ENCODE assay signal across 24 mouse cellular contexts in genomic region chr2:104532548-104532947, GRCm38 (mm10). TPM values are rescaled to one million over a fixed set of nuclear protein-coding genes. Genes with fewer than 3 reads are reported as not detected.
A peak's percentile ranks its signal among the peaks of the same experiment; 100 is the strongest.
DNase-seq lines count a peak whose midpoint lies in the region; ATAC-seq and TF ChIP-seq lines count a peak whose summit lies in the region.
"Had no signal": no experiment of that assay in that cellular context is flagged by ENCODE, and none has a peak within 500 bp of the region (broad histone marks: within the 10 kb centered on the region; RNA-seq: fewer than 3 reads in every experiment).

No protein-coding gene starts in this region.

- DNase-seq in lung, postnatal 0 days (ENCODE audit: low spot score), result peak; percentile 18
- no peak for DNase-seq in lung, postnatal 10 days
- DNase-seq in R1 (ENCODE audit: low read depth, low spot score), result peak; percentile 63
- peak; percentile 4 for DNase-seq in thymus, adult 2 months
- DNase-seq in layer of hippocampus, postnatal 36 days, result no peak
- DNase-seq in adipocyte (ENCODE audit: low spot score), result no peak
- DNase-seq: adrenal gland, postnatal 10 days; cerebellum, adult 11 months; cerebellum, postnatal 14 days; embryo, embryonic 11 days; gastrocnemius, postnatal 10 days; heart, adult 18-20 months; heart, postnatal 36 days; kidney, postnatal 4 days; layer of hippocampus, adult 9-11 months; lung, postnatal 14 days had no signal

- TF ChIP-seq EP300 in lung, postnatal 0 days (IDR thresholded peaks at IDR 0.05), result no peak

- no peaks in the 10 kb centered on the region for H3K9me3 ChIP-seq in lung, postnatal 0 days (ENCODE audit: low read length)
- H3K9me3 ChIP-seq: forebrain, embryonic 12.5 days; heart, embryonic 13.5 days; hindbrain, embryonic 15.5 days; intestine, embryonic 15.5 days; kidney, embryonic 15.5 days; limb, embryonic 12.5 days; liver, embryonic 15.5 days had no signal

- H3K4me3 ChIP-seq in lung, postnatal 0 days (ENCODE audit: low read depth, low read length), result no peak overlapping the region
- no peak overlapping the region for H3K4me3 ChIP-seq in thymus, adult 2 months (ENCODE audit: control insufficient read depth, insufficient read depth, low read length)
- H3K4me3 ChIP-seq: forebrain, embryonic 12.5 days; heart, embryonic 13.5 days; hindbrain, embryonic 15.5 days; intestine, embryonic 15.5 days; kidney, embryonic 15.5 days; limb, embryonic 12.5 days; liver, embryonic 15.5 days had no signal

- no peaks in the 10 kb centered on the region for H3K4me1 ChIP-seq in lung, postnatal 0 days (ENCODE audit: insufficient read depth, low read depth, low read length)
- peaks cover 4% of the 10 kb centered on the region for H3K4me1 ChIP-seq in thymus, adult 2 months (replicated peaks; ENCODE audit: control insufficient read depth, insufficient read depth, low read length)
- H3K4me1 ChIP-seq: forebrain, embryonic 12.5 days; heart, embryonic 13.5 days; hindbrain, embryonic 15.5 days; intestine, embryonic 15.5 days; kidney, embryonic 15.5 days; limb, embryonic 12.5 days; liver, embryonic 15.5 days had no signal

- H3K36me3 ChIP-seq in lung, postnatal 0 days (ENCODE audit: insufficient read depth, low read length), result no peaks in the 10 kb centered on the region
- H3K36me3 ChIP-seq in thymus, adult 2 months (ENCODE audit: control insufficient read depth, insufficient read depth, low read length), result no peaks in the 10 kb centered on the region
- H3K36me3 ChIP-seq: forebrain, embryonic 12.5 days; heart, embryonic 13.5 days; hindbrain, embryonic 15.5 days; intestine, embryonic 15.5 days; kidney, embryonic 15.5 days; limb, embryonic 12.5 days; liver, embryonic 15.5 days had no signal

- no peak for ATAC-seq in lung, postnatal 0 days
- ATAC-seq in activated CD4-positive, CD25-positive, alpha-beta regulatory T cell, adult 4 months, result no peak
- ATAC-seq: intestine, embryonic 15.5 days had no signal

- TF ChIP-seq CTCF in lung, postnatal 0 days (IDR thresholded peaks at IDR 0.05), result no peak
- TF ChIP-seq CTCF in thymus, adult 2 months (IDR thresholded peaks at IDR 0.05; ENCODE audit: borderline replicate concordance, control insufficient read depth, extremely low read depth, insufficient read depth, low read length, poor library complexity), result no peak

- no peak overlapping the region for H3K4me2 ChIP-seq in lung, postnatal 0 days (replicated peaks; ENCODE audit: low read depth, low read length)
- H3K4me2 ChIP-seq: forebrain, embryonic 12.5 days; heart, embryonic 13.5 days; hindbrain, embryonic 15.5 days; intestine, embryonic 15.5 days; kidney, embryonic 15.5 days; limb, embryonic 12.5 days; liver, embryonic 15.5 days had no signal

- 67% methylated on average over 1 of the region's 1 CpGs for WGBS in lung, postnatal 0 days
- WGBS in thymus, adult 2 months, result 95% methylated on average over 1 of the region's 1 CpGs

- no peak for TF ChIP-seq POLR2A in thymus, adult 2 months (IDR thresholded peaks at IDR 0.05; ENCODE audit: control insufficient read depth, extremely low read depth, insufficient read depth, low read length, poor library complexity)

- H3K27ac ChIP-seq in lung, postnatal 0 days (ENCODE audit: low read length), result no peak overlapping the region
- H3K27ac ChIP-seq in thymus, adult 2 months (ENCODE audit: control insufficient read depth, insufficient read depth, low read length), result no peak overlapping the region; the same call in 1 of the 2 replicates
- H3K27ac ChIP-seq: forebrain, embryonic 12.5 days; heart, embryonic 13.5 days; hindbrain, embryonic 15.5 days; intestine, embryonic 15.5 days; kidney, embryonic 15.5 days; limb, embryonic 12.5 days; liver, embryonic 15.5 days had no signal

- H3K9ac ChIP-seq in lung, postnatal 0 days (replicated peaks; ENCODE audit: low read depth), result no peak overlapping the region
- H3K9ac ChIP-seq: forebrain, embryonic 12.5 days; heart, embryonic 13.5 days; hindbrain, embryonic 15.5 days; intestine, embryonic 15.5 days; kidney, embryonic 15.5 days; limb, embryonic 12.5 days; liver, embryonic 15.5 days had no signal

- no peaks in the 10 kb centered on the region for H3K27me3 ChIP-seq in lung, postnatal 0 days (replicated peaks; ENCODE audit: insufficient read depth, low read length)
- H3K27me3 ChIP-seq in thymus, adult 2 months (ENCODE audit: control insufficient read depth, insufficient read depth, low read length), result no peaks in the 10 kb centered on the region
- H3K27me3 ChIP-seq: forebrain, embryonic 12.5 days; heart, embryonic 13.5 days; hindbrain, embryonic 15.5 days; intestine, embryonic 15.5 days; kidney, embryonic 15.5 days; limb, embryonic 12.5 days; liver, embryonic 15.5 days had no signal

RNA-seq across cellular contexts. Expression of gene Hipk3, which starts 38.3 kb away (rescaled TPM):
- polyA plus RNA-seq in lung, postnatal 0 days (2015; fragmentation: Nextera tagmentation; extraction: Ambion mirVana), result 17.5 and 18.4 TPM in 2 replicates
- 28.5 and 28.6 TPM in 2 replicates for polyA plus RNA-seq in thymus, adult 2 months (2012; rRNA removed)
- total RNA-seq in layer of hippocampus, postnatal 36 days (2021), result 10 to 100 TPM; 67.0 to 69.2 TPM
- polyA plus RNA-seq in activated CD4-positive, CD25-positive, alpha-beta regulatory T cell, adult 4 months (2017; shearing (Covaris generic)), result 10 to 100 TPM; 11.1 to 12.5 TPM

RNA-seq across cellular contexts. Expression of gene Cstf3, which starts 57.8 kb away (rescaled TPM):
- 31.5 and 33.7 TPM in 2 replicates for polyA plus RNA-seq in lung, postnatal 0 days (2015; fragmentation: Nextera tagmentation; extraction: Ambion mirVana)
- polyA plus RNA-seq in thymus, adult 2 months (2012; rRNA removed), result 15.5 and 17.4 TPM in 2 replicates
- total RNA-seq in layer of hippocampus, postnatal 36 days (2021), result 10 to 100 TPM; 44.9 to 52.1 TPM
- 10 to 100 TPM; 55.7 to 72.3 TPM for polyA plus RNA-seq in activated CD4-positive, CD25-positive, alpha-beta regulatory T cell, adult 4 months (2017; shearing (Covaris generic))

Comparison
In these comparisons a context has a peak if more than half of its experiments do, and no peak if none do; other contexts are left out.
1. DNase-seq: peak in lung, postnatal 0 days (single experiment), R1 (single experiment) and thymus, adult 2 months (single experiment); none in lung, postnatal 10 days (single experiment), layer of hippocampus, postnatal 36 days (0 of 2) and adipocyte (single experiment).